Mouse (Mus musculus) cerebellum, adult 2 months (tissue): ENCODE data around the gene Gm20518. TPM values are rescaled to one million over a fixed set of nuclear protein-coding genes. Genes with fewer than 3 reads are reported as not detected.
A peak's percentile ranks its signal among the peaks of the same experiment; 100 is the strongest.

ENCODE experiments used
- DNase-seq, 2 experiments: peaks; one replicate each; pipeline ENCODE4 v3.0.0; 2021
- H3K27ac ChIP-seq: fragments of 200-500 bp; 2 replicates; pipeline ENCODE4 v1.5.1; 2012; ENCODE audit warnings: low read length, control low read depth, inconsistent platforms; ENCODE audit not compliant: insufficient read depth
- H3K27me3 ChIP-seq: fragments of 200-500 bp; 2 replicates; pipeline ENCODE4 v1.6.1; 2012; ENCODE audit warnings: inconsistent platforms, mild to moderate bottlenecking, low read length, moderate library complexity; ENCODE audit not compliant: control insufficient read depth, insufficient read depth
- H3K4me1 ChIP-seq: fragments of 200-500 bp; 2 replicates; pipeline ENCODE4 v1.6.1; 2011; ENCODE audit warnings: low read length; ENCODE audit not compliant: control insufficient read depth, insufficient read depth
- H3K4me3 ChIP-seq: fragments of 200-500 bp; replicated peaks from 2 replicates; pipeline ENCODE3; 2011; ENCODE audit warnings: mild to moderate bottlenecking, low read depth, low read length, control low read depth; ENCODE audit not compliant: insufficient read depth
- CTCF ChIP-seq: fragments of 200-500 bp; IDR thresholded peaks from 2 replicates; pipeline ENCODE4 v1.5.1; 2011; ENCODE audit warnings: low read depth, mild to moderate bottlenecking, control low read depth, low read length, moderate library complexity, borderline replicate concordance; ENCODE audit not compliant: insufficient read depth
- POLR2A ChIP-seq: fragments of 200-500 bp; IDR thresholded peaks from 2 replicates; pipeline ENCODE4 v1.6.1; 2011; ENCODE audit warnings: low read length, control low read depth, borderline replicate concordance; ENCODE audit not compliant: insufficient read depth
- WGBS: fragments of 180-500 bp; shearing (Covaris S2); methylation state at CpG from one replicate; pipeline ENCODE4 v1.1.7; 2018; 5-methylcytosine and 5-hydroxymethylcytosine counted together
- polyA plus RNA-seq: library from polyadenylated mRNA; depleted of rRNA; stranded (reverse); fragments of >200 nt; gene quantifications from 2 replicates; pipeline ENCODE4 v1.2.3, GENCODE M21; 2012

Gene Gm20518
- polyA plus RNA-seq, 1 experiment = 9.1 TPM

- no peaks in the 10 kb centered on the region for H3K27me3 ChIP-seq
Measured at GRCm38 (mm10) chr16:17920586-17920985, 29.1 kb upstream of the Gm20518 start.

GRCm38 (mm10) chr16:17914307-17915249 is 23.1 kb upstream of the Gm20518 start, which contains the start of gene Gsc2:
TSS of gene Gsc2 (minus strand) at chr16:17915059.
- WGBS = 1% methylated on average over 106 of the region's 106 CpGs
- DNase-seq = no peak
- Histone ChIP-seq H3K4me3 (no peak within 1 kb of the TSS), H3K27me3 (peaks cover 2% of the 10 kb centered on the region; the same call in 1 of the 2 replicates), H3K27ac (no peak within 1 kb of the TSS), H3K4me1 (no peaks in the 10 kb centered on the region; the same call in 1 of the 2 replicates)
- TF ChIP-seq CTCF = no peak
- no peak for TF ChIP-seq POLR2A

More at GRCm38 (mm10) chr16:17920586-17920985, 29.1 kb upstream of the Gm20518 start:
- Histone ChIP-seq H3K4me1 (peaks cover 6% of the 10 kb centered on the region; the same call in 1 of the 2 replicates), H3K27ac (no peak overlapping the region), H3K4me3 (no peak overlapping the region)
- TF ChIP-seq POLR2A = no peak
- no peak for TF ChIP-seq CTCF
- DNase-seq = no peak
- 25% methylated on average over 20 of the region's 20 CpGs for WGBS

GRCm38 (mm10) chr16:17911052-17911595 is 19.7 kb upstream of the Gm20518 start, which contains the start of gene Ess2:
TSS of gene Ess2 (minus strand) at chr16:17911348.
- DNase-seq = peak; percentile 92 to 95
- under 1% methylated on average over 35 of the region's 35 CpGs for WGBS
- Histone ChIP-seq H3K27ac (peak within 1 kb of the TSS; percentile 92), H3K27me3 (peaks cover 2% of the 10 kb centered on the region; the same call in 1 of the 2 replicates), H3K4me3 (peak within 1 kb of the TSS; percentile 97), H3K4me1 (no peaks in the 10 kb centered on the region; the same call in 1 of the 2 replicates)
- TF ChIP-seq POLR2A (peak; percentile 61; the same call in 1 of the 2 replicates), CTCF (peak; percentile 71; the same call in 1 of the 2 replicates)

- WGBS = 75% methylated on average over 14 of the region's 14 CpGs
- no peak for DNase-seq
- no peaks in the 10 kb centered on the region for H3K27me3 ChIP-seq
- no peak within 1 kb of the TSS for H3K4me3 ChIP-seq
- H3K27ac ChIP-seq = no peak within 1 kb of the TSS
- TF ChIP-seq POLR2A (no peak), CTCF (no peak)
- H3K4me1 ChIP-seq = peaks cover 9% of the 10 kb centered on the region; the same call in 1 of the 2 replicates
Measured at GRCm38 (mm10) chr16:17898462-17898861, 7.0 kb upstream of the Gm20518 start, which contains the start of the genes Dgcr2 and Tssk2. TSS of gene Dgcr2 (minus strand) at chr16:17898562. TSS of gene Tssk2 (plus strand) at chr16:17898637.

- no peak overlapping the region for H3K27ac ChIP-seq
- no peak for DNase-seq
- no peak overlapping the region for H3K4me3 ChIP-seq
- TF ChIP-seq POLR2A = no peak
- TF ChIP-seq CTCF = no peak
- peaks cover 16% of the 10 kb centered on the region; the same call in 1 of the 2 replicates for H3K4me1 ChIP-seq
- no peaks in the 10 kb centered on the region for H3K27me3 ChIP-seq
Measured at GRCm38 (mm10) chr16:17896091-17896490, 4.6 kb upstream of the Gm20518 start.

- Histone ChIP-seq H3K27me3 (no peaks in the 10 kb centered on the region), H3K27ac (0 out of 2 replicates have a peak within 1 kb of the TSS, but pooled peaks have one; percentile 22), H3K4me1 (peaks cover 20% of the 10 kb centered on the region), H3K4me3 (no peak within 1 kb of the TSS)
- no peak for DNase-seq
- 61% methylated on average over 2 of the region's 2 CpGs for WGBS
- TF ChIP-seq CTCF = no peak
- TF ChIP-seq POLR2A = no peak
Measured at GRCm38 (mm10) chr16:17893923-17894322, 2.5 kb upstream of the Gm20518 start, which contains the start of gene Tssk1. TSS of gene Tssk1 (plus strand) at chr16:17894223.

GRCm38 (mm10) chr16:17892606-17893005 is 1.1 kb upstream of the Gm20518 start:
- H3K27ac ChIP-seq = peak overlapping the region; percentile 48
- WGBS = 4% methylated on average over 3 of the region's 3 CpGs
- peaks cover 20% of the 10 kb centered on the region for H3K4me1 ChIP-seq
- H3K4me3 ChIP-seq = no peak overlapping the region
- H3K27me3 ChIP-seq = no peaks in the 10 kb centered on the region
- TF ChIP-seq POLR2A (no peak), CTCF (no peak)
- DNase-seq = peak; percentile 92

GRCm38 (mm10) chr16:17890917-17891566 is 429 bp downstream of the Gm20518 start:
- H3K27ac ChIP-seq = peak overlapping the region; percentile 87
- peak overlapping the region; percentile 94 for H3K4me3 ChIP-seq
- WGBS = under 1% methylated on average over 43 of the region's 44 CpGs
- no peaks in the 10 kb centered on the region for H3K27me3 ChIP-seq
- TF ChIP-seq POLR2A = no peak
- no peak for TF ChIP-seq CTCF
- H3K4me1 ChIP-seq = peaks cover 24% of the 10 kb centered on the region
- peak; percentile 94 for DNase-seq
